Mouse (Mus musculus) testis, adult 2 months (tissue): ENCODE measurements at regions not wholly inside any gene's neighbourhood (a gene's known extent, or its start where the extent isn't known, plus 50 kb on each side); places are given as distances from the start of the nearest gene placed in this dataset.

Experiments used
- H3K27ac ChIP-seq: fragments of 200-500 bp; 2 replicates; pipeline ENCODE4 v1.5.1; 2012; ENCODE audit warnings: low read depth, low read length; ENCODE audit not compliant: control insufficient read depth, insufficient read depth
- H3K27me3 ChIP-seq: fragments of 200-500 bp; 2 replicates; pipeline ENCODE4 v1.6.1; 2012; ENCODE audit warnings: mild to moderate bottlenecking, low read length, moderate library complexity; ENCODE audit not compliant: control insufficient read depth, insufficient read depth
- H3K36me3 ChIP-seq: fragments of 200-500 bp; 2 replicates; pipeline ENCODE4 v1.6.1; 2012; ENCODE audit warnings: mild to moderate bottlenecking, low read length; ENCODE audit not compliant: control insufficient read depth, insufficient read depth
- H3K4me1 ChIP-seq: fragments of 200-500 bp; 2 replicates; pipeline ENCODE4 v1.6.1; 2012; ENCODE audit warnings: low read length; ENCODE audit not compliant: control insufficient read depth, insufficient read depth
- H3K4me3 ChIP-seq: fragments of 200-500 bp; 2 replicates; pipeline ENCODE4 v1.5.1; 2012; ENCODE audit warnings: low read depth, mild to moderate bottlenecking, low read length, moderate library complexity, mixed read lengths; ENCODE audit not compliant: control insufficient read depth
- CTCF ChIP-seq: fragments of 200-500 bp; IDR thresholded peaks from 2 replicates; pipeline ENCODE4 v1.5.1; 2012; ENCODE audit warnings: low read depth, mild to moderate bottlenecking, inconsistent platforms, low read length, moderate library complexity; ENCODE audit not compliant: control insufficient read depth, insufficient read depth, insufficient replicate concordance
- POLR2A ChIP-seq: fragments of 200-500 bp; IDR thresholded peaks from 2 replicates; pipeline ENCODE4 v1.6.1; 2012; ENCODE audit warnings: low read depth, mild to moderate bottlenecking, inconsistent platforms, low read length, moderate library complexity; ENCODE audit not compliant: control insufficient read depth

DNA sequence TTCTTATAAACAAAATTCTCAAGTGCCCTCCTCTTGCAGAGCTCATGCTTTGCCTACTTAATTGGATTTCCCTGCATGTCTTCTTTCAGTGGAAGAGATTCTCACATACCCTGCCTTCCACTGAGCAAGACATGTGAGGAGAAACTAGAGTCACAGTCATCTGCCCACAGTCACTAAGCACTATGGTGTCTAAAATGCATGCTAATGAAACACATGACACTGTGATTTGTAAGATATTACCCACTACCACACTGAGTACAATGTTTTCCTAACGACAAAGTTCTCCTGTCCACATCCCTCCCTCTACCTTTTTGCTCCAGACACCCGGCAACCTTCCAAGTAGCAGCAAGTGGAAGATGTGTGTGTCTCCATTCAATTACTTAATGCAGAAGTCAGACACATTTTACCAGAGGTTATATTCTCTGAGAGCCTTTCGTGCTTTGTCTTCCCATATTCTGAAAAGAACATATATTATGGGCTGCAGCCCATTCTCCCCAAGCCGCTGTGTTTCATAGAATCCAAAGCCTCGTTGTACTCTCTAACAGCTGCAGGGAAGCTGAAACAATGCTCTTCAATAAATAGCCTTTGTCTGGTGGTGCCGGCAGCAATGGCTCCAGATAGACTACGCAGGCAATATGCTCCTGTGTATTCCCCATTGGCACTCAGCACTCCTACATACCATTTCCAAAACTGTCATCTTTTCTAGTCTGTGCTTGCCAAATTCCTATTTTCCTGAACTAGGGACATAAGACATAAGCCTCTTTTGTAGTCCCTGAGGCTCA, 670.7 kb downstream of the Poteg start:
- no peak for TF ChIP-seq POLR2A
- TF ChIP-seq CTCF, result no peak
- H3K36me3 ChIP-seq, result no peaks in the 10 kb centered on the region
- no peaks in the 10 kb centered on the region for H3K4me1 ChIP-seq

DNA sequence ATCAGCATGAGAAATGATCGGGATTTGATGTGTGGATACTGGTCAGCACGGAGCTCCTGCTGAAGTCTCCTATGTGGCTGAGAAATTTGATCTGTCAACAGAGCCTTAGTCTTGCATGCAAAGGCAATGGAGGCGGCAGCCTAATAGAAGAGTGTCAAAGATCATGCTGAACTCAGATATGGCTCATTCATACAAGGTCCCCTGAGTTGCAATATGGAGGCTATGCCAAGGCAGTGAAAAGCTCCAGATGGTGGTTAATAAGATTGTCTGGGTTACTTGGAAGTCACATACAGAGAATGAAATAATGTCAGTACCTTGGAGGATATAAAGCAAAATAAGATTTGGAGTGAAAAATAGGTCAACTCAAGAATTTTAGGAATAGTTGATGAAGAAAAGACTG, 677.6 kb downstream of the Poteg start:
- H3K27ac ChIP-seq, result no peak overlapping the region
- TF ChIP-seq POLR2A (no peak), CTCF (no peak)
- no peaks in the 10 kb centered on the region for H3K4me1 ChIP-seq
- H3K36me3 ChIP-seq, result no peaks in the 10 kb centered on the region
- no peaks in the 10 kb centered on the region for H3K27me3 ChIP-seq
- H3K4me3 ChIP-seq, result no peak overlapping the region

More for the DNA sequence above, 670.7 kb downstream of the Poteg start:
- Histone ChIP-seq H3K27me3 (no peaks in the 10 kb centered on the region), H3K27ac (no peak overlapping the region), H3K4me3 (no peak overlapping the region)

DNA sequence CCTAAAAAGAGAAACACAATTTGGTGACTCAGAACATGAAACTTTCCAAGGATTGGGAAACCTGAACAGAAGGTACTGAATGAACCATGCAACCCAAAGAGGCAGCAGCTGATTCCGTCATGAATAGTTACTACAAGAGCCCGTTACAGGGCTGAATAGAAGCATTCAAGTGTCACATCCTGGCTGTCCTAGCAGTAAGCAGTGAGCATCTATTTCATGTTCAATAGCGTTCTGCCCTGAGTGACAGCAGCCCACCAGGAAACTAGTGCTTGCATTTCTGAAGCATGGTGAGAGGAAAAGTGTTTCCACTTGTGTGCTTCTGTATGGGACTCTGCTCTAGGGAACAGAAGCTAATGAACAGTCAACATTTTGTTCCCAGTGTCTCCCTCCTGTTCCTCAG, 694.4 kb downstream of the Poteg start:
- H3K4me1 ChIP-seq, result no peaks in the 10 kb centered on the region

DNA sequence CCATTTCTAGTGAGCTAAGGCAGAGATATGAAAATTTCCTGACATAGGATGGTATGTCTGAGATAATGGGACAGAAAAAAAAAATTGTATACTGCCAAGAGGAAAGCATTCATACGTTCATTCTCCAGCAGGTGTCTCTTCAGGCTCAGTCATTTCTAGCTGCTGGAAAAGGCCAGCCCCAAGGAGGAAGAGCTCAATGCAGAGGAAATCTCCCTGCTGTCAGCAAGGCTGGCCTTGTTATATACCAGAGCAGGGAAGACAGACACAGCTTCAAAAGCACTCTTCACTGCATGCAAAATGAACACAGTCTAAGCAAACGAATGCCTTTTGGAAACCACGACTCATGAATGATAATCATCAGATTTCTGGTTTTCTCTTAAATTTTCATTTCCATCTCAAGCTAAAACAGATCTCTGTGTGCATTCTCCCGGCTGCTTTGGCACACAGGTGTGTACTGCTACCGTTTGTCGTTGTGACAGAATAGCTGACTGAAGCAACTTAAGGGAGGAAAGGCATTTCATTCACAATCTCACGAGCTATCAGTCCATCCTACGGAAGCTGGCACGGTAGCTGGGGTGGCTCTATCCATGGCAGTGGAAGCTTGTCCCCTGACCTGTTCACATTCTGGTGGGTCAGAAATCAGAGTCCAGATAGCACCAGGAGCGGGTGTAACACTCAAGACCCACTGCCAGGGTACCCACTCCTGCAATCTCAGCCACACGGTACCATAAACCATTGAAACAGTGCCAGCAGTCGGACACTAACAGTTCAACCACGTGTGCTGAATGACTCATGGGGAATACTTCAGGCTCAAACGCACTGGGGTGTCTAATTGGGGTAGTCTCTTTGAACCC, 701.4 kb downstream of the Poteg start:
- H3K27me3 ChIP-seq, result no peaks in the 10 kb centered on the region

More for the DNA sequence above, 694.4 kb downstream of the Poteg start:
- H3K4me3 ChIP-seq, result no peak overlapping the region
- no peaks in the 10 kb centered on the region for H3K36me3 ChIP-seq
- no peak overlapping the region for H3K27ac ChIP-seq
- no peaks in the 10 kb centered on the region for H3K27me3 ChIP-seq
- TF ChIP-seq POLR2A (no peak), CTCF (no peak)

DNA sequence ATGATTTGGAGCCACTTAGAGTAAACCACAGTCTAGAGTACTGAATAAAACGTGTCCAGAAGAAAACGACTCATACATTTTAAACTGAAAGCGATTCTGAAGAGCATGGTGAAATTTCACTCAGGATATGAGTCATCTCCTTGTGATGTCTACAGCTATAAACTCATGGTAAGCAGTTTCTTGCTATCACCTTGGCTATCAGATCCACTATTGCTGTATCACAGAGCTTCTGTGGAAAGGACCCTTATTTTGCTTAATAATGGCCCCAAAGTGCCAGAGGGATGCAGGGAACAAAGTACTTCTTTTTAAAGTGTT, 701.9 kb downstream of the Poteg start:
- Histone ChIP-seq H3K27me3 (no peaks in the 10 kb centered on the region), H3K4me1 (no peaks in the 10 kb centered on the region), H3K36me3 (no peaks in the 10 kb centered on the region), H3K27ac (no peak overlapping the region), H3K4me3 (no peak overlapping the region)
- no peak for TF ChIP-seq CTCF
- TF ChIP-seq POLR2A, result no peak

More for the DNA sequence above, 701.4 kb downstream of the Poteg start:
- Histone ChIP-seq H3K27ac (no peak overlapping the region), H3K4me3 (no peak overlapping the region), H3K36me3 (no peaks in the 10 kb centered on the region), H3K4me1 (no peaks in the 10 kb centered on the region)
- TF ChIP-seq CTCF, result no peak
- TF ChIP-seq POLR2A, result no peak

DNA sequence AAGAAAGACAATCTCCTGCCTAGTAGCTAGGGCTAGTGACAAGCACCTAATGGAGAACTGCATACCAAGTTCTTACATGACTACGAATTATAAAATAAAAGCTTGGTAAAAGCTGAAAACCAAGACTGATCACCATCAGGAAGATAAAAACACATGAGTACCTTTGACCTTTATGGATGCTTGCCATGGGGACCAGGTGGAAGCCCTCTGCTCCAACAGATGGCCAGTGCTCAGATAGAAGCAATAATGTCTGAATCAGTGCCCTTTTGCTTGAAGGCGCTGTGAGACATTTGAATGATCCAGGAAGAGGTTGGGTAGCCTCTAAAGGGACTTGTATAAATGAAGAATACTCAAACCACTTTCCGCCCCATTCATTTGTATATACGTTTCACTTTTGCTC, 713.2 kb downstream of the Poteg start:
- Histone ChIP-seq H3K4me1 (no peaks in the 10 kb centered on the region), H3K27ac (no peak overlapping the region), H3K36me3 (no peaks in the 10 kb centered on the region), H3K4me3 (no peak overlapping the region), H3K27me3 (no peaks in the 10 kb centered on the region)
- TF ChIP-seq CTCF, result no peak
- no peak for TF ChIP-seq POLR2A

DNA sequence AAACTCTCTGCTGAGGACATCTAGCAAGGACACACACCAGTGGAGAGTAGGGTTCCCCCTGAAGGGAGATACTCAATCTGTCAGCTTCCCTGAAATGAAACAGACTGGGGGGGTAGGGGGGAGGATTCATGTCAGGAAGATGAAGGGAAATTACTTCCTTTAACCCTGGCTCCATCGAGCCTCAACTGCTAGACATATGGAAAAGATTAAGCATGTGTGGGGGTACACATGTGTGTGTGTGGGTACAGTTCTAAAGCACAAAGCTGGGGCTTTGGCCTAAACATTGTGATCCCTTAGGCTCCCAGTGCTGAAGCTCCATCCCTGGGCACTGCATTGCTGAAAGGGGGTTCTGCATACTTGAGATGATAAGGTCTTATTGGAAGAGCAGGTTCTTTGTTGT, 720.6 kb downstream of the Poteg start:
- Histone ChIP-seq H3K36me3 (no peaks in the 10 kb centered on the region), H3K4me1 (no peaks in the 10 kb centered on the region), H3K27ac (no peak overlapping the region), H3K4me3 (no peak overlapping the region), H3K27me3 (no peaks in the 10 kb centered on the region)
- TF ChIP-seq CTCF, result no peak
- no peak for TF ChIP-seq POLR2A
